Mouse (Mus musculus) liver, postnatal 0 days (tissue): ENCODE measurements around the gene Chst11. TPM values are rescaled to one million over a fixed set of nuclear protein-coding genes. Genes with fewer than 3 reads are reported as not detected.

ENCODE experiments used
- ATAC-seq: fragments of 200-750 bp; cut with Nextera tagmentation; 2 replicates; pipeline ENCODE4 v1.8.0; 2017; ENCODE audit warnings: mild to moderate bottlenecking, moderate library complexity
- DNase-seq: peaks from one replicate; pipeline ENCODE4 v3.0.0-alpha.2; 2016
- H3K27ac ChIP-seq: fragments of 300-500 bp; sonication (generic); 2 replicates; pipeline ENCODE4 v1.5.1; 2014; ENCODE audit warnings: antibody characterized with exemption, moderate library complexity, mild to moderate bottlenecking, low read depth
- H3K27me3 ChIP-seq: fragments of 300-500 bp; sonication (generic); 2 replicates; pipeline ENCODE4 v1.6.1; 2014; ENCODE audit warnings: low read length, control low read depth, mixed read lengths; ENCODE audit not compliant: insufficient read depth
- H3K36me3 ChIP-seq: fragments of 300-500 bp; sonication (generic); replicated peaks from 2 replicates; pipeline ENCODE4 v1.6.1; 2014; ENCODE audit warnings: mild to moderate bottlenecking, control low read depth, low read length, moderate library complexity, mixed read lengths; ENCODE audit not compliant: insufficient read depth
- H3K4me1 ChIP-seq: fragments of 300-500 bp; sonication (generic); 2 replicates; pipeline ENCODE4 v1.6.1; 2014; ENCODE audit warnings: antibody characterized with exemption, mild to moderate bottlenecking, control low read depth; ENCODE audit not compliant: insufficient read depth
- H3K4me2 ChIP-seq: fragments of 300-500 bp; sonication (generic); 2 replicates; pipeline ENCODE4 v1.6.1; 2014; ENCODE audit warnings: low read depth, mild to moderate bottlenecking, low read length, moderate library complexity, mixed read lengths
- H3K4me3 ChIP-seq: fragments of 300-500 bp; sonication (generic); 2 replicates; pipeline ENCODE4 v1.5.1; 2014; ENCODE audit warnings: low read depth, low read length
- H3K9ac ChIP-seq: fragments of 300-500 bp; sonication (generic); replicated peaks from 2 replicates; pipeline ENCODE4 v1.6.1; 2014; ENCODE audit warnings: mild to moderate bottlenecking, moderate library complexity
- H3K9me3 ChIP-seq: fragments of 300-500 bp; sonication (generic); 2 replicates; pipeline ENCODE4 v1.6.1; 2016; ENCODE audit warnings: mild to moderate bottlenecking, control low read depth, low read length, mixed read lengths
- CTCF ChIP-seq: sonication (generic); IDR thresholded peaks from 2 replicates; pipeline ENCODE4 v1.5.1; 2016; ENCODE audit warnings: antibody characterized with exemption, low read depth
- EP300 ChIP-seq: IDR thresholded peaks from 2 replicates; pipeline ENCODE4 v1.6.1; 2016; ENCODE audit warnings: antibody characterized with exemption, low read depth, mild to moderate bottlenecking
- WGBS: fragments of 180-500 bp; shearing (Covaris S2); extraction: QIAGEN DNeasy Blood & Tissue Kit; methylation state at CpG from one replicate; pipeline ENCODE4 v1.1.7; 2014; ENCODE audit not compliant: insufficient replicate concordance; 5-methylcytosine and 5-hydroxymethylcytosine counted together
- polyA plus RNA-seq: library from polyadenylated mRNA; unstranded; fragments of >200 nt; fragmentation: Nextera tagmentation; extraction: Ambion mirVana; gene quantifications from 2 replicates; pipeline ENCODE4 v1.2.1, GENCODE M21; 2015

The Chst11 gene
- polyA plus RNA-seq, 1 experiment from 2014 or later = 0.40 TPM

DNA sequence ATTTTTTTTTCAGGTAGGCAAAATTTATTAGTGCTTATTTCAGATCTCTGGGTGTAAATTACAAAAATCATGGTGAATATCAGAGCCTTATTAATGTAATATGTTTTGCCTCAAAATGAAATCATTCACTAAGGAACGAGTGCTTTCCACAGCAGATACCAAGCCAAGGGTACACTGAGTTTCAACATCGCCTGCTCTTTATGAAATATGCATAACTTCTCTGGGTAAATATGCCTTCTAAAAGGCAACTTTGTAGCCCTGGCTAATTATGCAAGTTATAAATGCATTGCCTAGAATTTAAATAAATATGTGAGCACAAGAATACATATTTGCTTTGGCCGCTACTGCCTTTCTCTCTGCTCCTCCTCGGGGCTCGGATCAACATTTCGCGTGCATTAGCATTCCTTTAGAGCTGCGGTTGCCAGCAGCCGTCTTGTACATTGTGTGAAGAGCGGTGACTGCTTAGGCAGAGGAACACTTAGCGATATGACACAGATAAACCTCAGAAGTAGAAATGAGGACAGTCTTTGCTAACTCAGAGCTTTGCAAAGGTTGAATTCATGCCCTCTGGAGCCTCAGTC lies 256.9 kb downstream of the Chst11 start:
- DNase-seq (no peak), ATAC-seq (no peak)
- Histone ChIP-seq H3K4me2 (no peak overlapping the region), H3K27ac (no peak overlapping the region), H3K27me3 (no peaks in the 10 kb centered on the region), H3K36me3 (no peaks in the 10 kb centered on the region), H3K4me1 (peaks cover 3% of the 10 kb centered on the region; the same call in 1 of the 2 replicates), H3K4me3 (no peak overlapping the region), H3K9ac (no peak overlapping the region), H3K9me3 (no peaks in the 10 kb centered on the region)
- WGBS = 65% methylated on average over 11 of the region's 11 CpGs
- no peak for TF ChIP-seq CTCF

DNA sequence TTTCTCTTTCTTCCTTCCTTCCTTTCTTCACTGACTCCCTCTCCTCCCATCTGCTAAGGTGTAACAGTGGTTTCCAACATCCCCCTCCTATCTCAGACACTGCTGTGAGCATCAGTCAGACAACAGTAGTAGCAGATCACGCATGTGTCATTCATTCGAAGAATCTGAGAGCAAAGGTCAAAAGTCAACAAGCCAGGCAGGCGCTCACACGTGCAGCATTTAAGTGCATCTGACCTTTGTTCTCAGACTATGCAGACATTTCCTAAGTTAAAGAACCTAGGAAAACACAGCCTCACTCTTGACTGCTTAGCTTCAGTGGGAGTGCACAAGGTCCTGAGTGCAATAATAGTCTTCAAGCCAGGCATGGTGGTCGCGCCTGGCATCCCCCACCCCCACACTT lies 258.8 kb downstream of the Chst11 start:
- Histone ChIP-seq H3K9ac (no peak overlapping the region), H3K4me1 (peaks cover 3% of the 10 kb centered on the region; the same call in 1 of the 2 replicates), H3K9me3 (no peaks in the 10 kb centered on the region), H3K4me2 (no peak overlapping the region), H3K27ac (no peak overlapping the region), H3K4me3 (no peak overlapping the region), H3K27me3 (no peaks in the 10 kb centered on the region), H3K36me3 (no peaks in the 10 kb centered on the region)
- TF ChIP-seq EP300 = no peak
- TF ChIP-seq CTCF = no peak
- ATAC-seq = peak; percentile 62
- WGBS = 61% methylated on average over 6 of the region's 6 CpGs
- DNase-seq = no peak

Other genes starting within 250 kb of the Chst11 start
- 26.6 and 30.1 TPM in 2 replicates for gene Nfyb, start 221.4 kb upstream of the Chst11 start, polyA plus RNA-seq
- 26.7 and 28.1 TPM in 2 replicates for gene Txnrd1, start 151.5 kb upstream of the Chst11 start, polyA plus RNA-seq
- gene Eid3, start 118.9 kb upstream of the Chst11 start, polyA plus RNA-seq = 0.15 TPM in 1 of 2 replicates, not detected in the other